Mouse (Mus musculus) neural tube, embryonic 12.5 days (tissue): ENCODE data around the gene Ganab. TPM values are rescaled to one million over a fixed set of nuclear protein-coding genes. Genes with fewer than 3 reads are reported as not detected.

Source experiments
- ATAC-seq: fragments of 200-750 bp; cut with Nextera tagmentation; 2 replicates; pipeline ENCODE4 v1.8.0; 2017; ENCODE audit warnings: low read depth, mild to moderate bottlenecking, moderate TSS enrichment, moderate library complexity; ENCODE audit not compliant: low FRiP score
- H3K27ac ChIP-seq: fragments of 300-500 bp; sonication (generic); 2 replicates; pipeline ENCODE4 v1.5.1; 2016
- H3K27me3 ChIP-seq: fragments of 300-500 bp; sonication (generic); replicated peaks from 2 replicates; pipeline ENCODE4 v1.6.1; 2016; ENCODE audit warnings: mild to moderate bottlenecking
- H3K36me3 ChIP-seq: fragments of 300-500 bp; sonication (generic); 2 replicates; pipeline ENCODE4 v1.6.1; 2016; ENCODE audit warnings: mild to moderate bottlenecking
- H3K4me1 ChIP-seq: fragments of 300-500 bp; sonication (generic); 2 replicates; pipeline ENCODE4 v1.6.1; 2016
- H3K4me2 ChIP-seq: fragments of 300-500 bp; sonication (generic); replicated peaks from 2 replicates; pipeline ENCODE4 v1.6.1; 2016; ENCODE audit warnings: mild to moderate bottlenecking
- H3K4me3 ChIP-seq: fragments of 300-500 bp; sonication (generic); 2 replicates; pipeline ENCODE4 v1.5.1; 2016
- H3K9ac ChIP-seq: fragments of 300-500 bp; sonication (generic); 2 replicates; pipeline ENCODE4 v1.6.1; 2016; ENCODE audit warnings: mild to moderate bottlenecking
- H3K9me3 ChIP-seq: fragments of 300-500 bp; sonication (generic); 2 replicates; pipeline ENCODE4 v1.6.1; 2016; ENCODE audit warnings: mild to moderate bottlenecking
- WGBS: fragments of 180-500 bp; shearing (Covaris S2); methylation state at CpG from one replicate; pipeline ENCODE4 v1.1.7; 2016; 5-methylcytosine and 5-hydroxymethylcytosine counted together
- polyA plus RNA-seq: library from polyadenylated mRNA; unstranded; fragments of >200 nt; fragmentation: Nextera tagmentation; extraction: Ambion mirVana; gene quantifications from 2 replicates; pipeline ENCODE4 v1.2.1, GENCODE M21; 2016

The Ganab gene
- polyA plus RNA-seq, 1 experiment from 2014 or later: 119 TPM

- Histone ChIP-seq H3K4me1 (peaks cover 13% of the 10 kb centered on the region), H3K27me3 (no peaks in the 10 kb centered on the region), H3K9me3 (no peaks in the 10 kb centered on the region), H3K4me2 (peak within 1 kb of the TSS; percentile 71), H3K4me3 (peak within 1 kb of the TSS; percentile 83), H3K27ac (peak within 1 kb of the TSS; percentile 75), H3K36me3 (peaks cover 22% of the 10 kb centered on the region), H3K9ac (peak within 1 kb of the TSS; percentile 81)
- WGBS: 2% methylated on average over 50 of the region's 50 CpGs
- peak; percentile 97 for ATAC-seq
Measured at GRCm38 (mm10) chr19:8920073-8920736, 22.3 kb downstream of the Ganab start, which contains the start of gene B3gat3. TSS of gene B3gat3 (plus strand) at chr19:8920374.

- peaks cover 21% of the 10 kb centered on the region for H3K36me3 ChIP-seq
- no peaks in the 10 kb centered on the region for H3K27me3 ChIP-seq
- peak overlapping the region; percentile 81 for H3K9ac ChIP-seq
- peaks cover 13% of the 10 kb centered on the region for H3K4me1 ChIP-seq
- 4% methylated on average over 6 of the region's 6 CpGs for WGBS
- no peak for ATAC-seq
- peak overlapping the region; percentile 75 for H3K27ac ChIP-seq
- peak overlapping the region; percentile 83 for H3K4me3 ChIP-seq
- H3K9me3 ChIP-seq: no peaks in the 10 kb centered on the region
- H3K4me2 ChIP-seq: peak overlapping the region; percentile 71
Measured at GRCm38 (mm10) chr19:8920836-8921291, 23.0 kb downstream of the Ganab start.

GRCm38 (mm10) chr19:8921741-8922140 lies 23.9 kb downstream of the Ganab start:
- 0 out of 2 replicates have a peak overlapping the region, but pooled peaks have one; percentile 81 for H3K9ac ChIP-seq
- H3K27ac ChIP-seq: no peak overlapping the region
- H3K4me3 ChIP-seq: 0 out of 2 replicates have a peak overlapping the region, but pooled peaks have one; percentile 3
- WGBS: 86% methylated on average over 9 of the region's 9 CpGs
- ATAC-seq: no peak
- no peaks in the 10 kb centered on the region for H3K9me3 ChIP-seq
- H3K4me1 ChIP-seq: peaks cover 13% of the 10 kb centered on the region
- H3K36me3 ChIP-seq: peaks cover 21% of the 10 kb centered on the region
- no peaks in the 10 kb centered on the region for H3K27me3 ChIP-seq
- H3K4me2 ChIP-seq: peak overlapping the region; percentile 71

GRCm38 (mm10) chr19:8926766-8927165 lies 28.9 kb downstream of the Ganab start:
- ATAC-seq: no peak
- 84% methylated on average over 2 of the region's 2 CpGs for WGBS

GRCm38 (mm10) chr19:8927891-8928525 lies 30.1 kb downstream of the Ganab start:
- peaks cover 26% of the 10 kb centered on the region for H3K36me3 ChIP-seq
- WGBS: 91% methylated on average over 12 of the region's 12 CpGs
- no peak overlapping the region for H3K4me2 ChIP-seq

More at GRCm38 (mm10) chr19:8926766-8927165, 28.9 kb downstream of the Ganab start:
- H3K9ac ChIP-seq: no peak overlapping the region
- H3K36me3 ChIP-seq: peaks cover 28% of the 10 kb centered on the region
- no peak overlapping the region for H3K4me3 ChIP-seq
- no peaks in the 10 kb centered on the region for H3K27me3 ChIP-seq
- no peaks in the 10 kb centered on the region for H3K9me3 ChIP-seq
- H3K4me2 ChIP-seq: no peak overlapping the region
- H3K4me1 ChIP-seq: peaks cover 21% of the 10 kb centered on the region
- H3K27ac ChIP-seq: no peak overlapping the region

GRCm38 (mm10) chr19:8928689-8929223 lies 30.9 kb downstream of the Ganab start:
- no peaks in the 10 kb centered on the region for H3K9me3 ChIP-seq
- H3K36me3 ChIP-seq: peaks cover 31% of the 10 kb centered on the region
- WGBS: 22% methylated on average over 16 of the region's 16 CpGs
- H3K9ac ChIP-seq: 0 out of 2 replicates have a peak overlapping the region, but pooled peaks have one; percentile 72
- peaks cover 20% of the 10 kb centered on the region for H3K4me1 ChIP-seq
- H3K4me2 ChIP-seq: peak overlapping the region; percentile 84
- H3K27me3 ChIP-seq: no peaks in the 10 kb centered on the region
- no peak overlapping the region for H3K27ac ChIP-seq
- H3K4me3 ChIP-seq: peak overlapping the region; percentile 59
- ATAC-seq: peak; percentile 31; the same call in 1 of the 2 replicates

More at GRCm38 (mm10) chr19:8927891-8928525, 30.1 kb downstream of the Ganab start:
- peaks cover 20% of the 10 kb centered on the region for H3K4me1 ChIP-seq
- no peak for ATAC-seq
- no peaks in the 10 kb centered on the region for H3K9me3 ChIP-seq
- H3K9ac ChIP-seq: no peak overlapping the region
- no peak overlapping the region for H3K4me3 ChIP-seq
- H3K27ac ChIP-seq: no peak overlapping the region
- H3K27me3 ChIP-seq: no peaks in the 10 kb centered on the region

GRCm38 (mm10) chr19:8929224-8930088 lies 31.6 kb downstream of the Ganab start, which contains the start of the genes Rom1 and Eml3:
TSS of gene Rom1 (minus strand) at chr19:8929356.
TSS of gene Eml3 (plus strand) at chr19:8929552.
- Histone ChIP-seq H3K36me3 (peaks cover 34% of the 10 kb centered on the region), H3K4me1 (peaks cover 20% of the 10 kb centered on the region), H3K27me3 (no peaks in the 10 kb centered on the region), H3K27ac (no peak within 1 kb of the TSS), H3K4me2 (peak within 1 kb of the TSS; percentile 84), H3K9ac (peak within 1 kb of the TSS; percentile 72), H3K9me3 (no peaks in the 10 kb centered on the region), H3K4me3 (peak within 1 kb of the TSS; percentile 59)
- peak; percentile 67 for ATAC-seq
- under 1% methylated on average over 70 of the region's 74 CpGs for WGBS

- peaks cover 20% of the 10 kb centered on the region for H3K4me1 ChIP-seq
- peak overlapping the region; percentile 84 for H3K4me2 ChIP-seq
- peak overlapping the region; percentile 59 for H3K4me3 ChIP-seq
- H3K36me3 ChIP-seq: peaks cover 34% of the 10 kb centered on the region
- no peaks in the 10 kb centered on the region for H3K27me3 ChIP-seq
- no peaks in the 10 kb centered on the region for H3K9me3 ChIP-seq
- ATAC-seq: peak; percentile 13; the same call in 1 of the 2 replicates
- 16% methylated on average over 11 of the region's 11 CpGs for WGBS
- H3K27ac ChIP-seq: no peak overlapping the region
- peak overlapping the region; percentile 72 for H3K9ac ChIP-seq
Measured at GRCm38 (mm10) chr19:8930117-8930516, 32.2 kb downstream of the Ganab start.

- ATAC-seq: no peak
- no peaks in the 10 kb centered on the region for H3K9me3 ChIP-seq
- H3K27me3 ChIP-seq: no peaks in the 10 kb centered on the region
- no peak overlapping the region for H3K9ac ChIP-seq
- no peak overlapping the region; the same call in 1 of the 2 replicates for H3K4me3 ChIP-seq
- no peak overlapping the region for H3K27ac ChIP-seq
- H3K4me2 ChIP-seq: peak overlapping the region; percentile 84
- peaks cover 29% of the 10 kb centered on the region for H3K36me3 ChIP-seq
- peaks cover 20% of the 10 kb centered on the region for H3K4me1 ChIP-seq
- 84% methylated on average over 7 of the region's 7 CpGs for WGBS
Measured at GRCm38 (mm10) chr19:8930771-8931170, 32.9 kb downstream of the Ganab start.

GRCm38 (mm10) chr19:8936736-8937135 lies 38.9 kb downstream of the Ganab start:
- H3K36me3 ChIP-seq: peaks cover 14% of the 10 kb centered on the region; the same call in 1 of the 2 replicates
- no peak for ATAC-seq
- no peak overlapping the region for H3K9ac ChIP-seq
- no peak overlapping the region for H3K4me2 ChIP-seq
- WGBS: 95% methylated on average over 2 of the region's 2 CpGs
- no peaks in the 10 kb centered on the region for H3K27me3 ChIP-seq
- H3K4me1 ChIP-seq: peaks cover 11% of the 10 kb centered on the region
- no peak overlapping the region for H3K27ac ChIP-seq
- no peaks in the 10 kb centered on the region for H3K9me3 ChIP-seq
- no peak overlapping the region for H3K4me3 ChIP-seq

GRCm38 (mm10) chr19:8940526-8941133 lies 42.8 kb downstream of the Ganab start:
- Histone ChIP-seq H3K9ac (no peak overlapping the region), H3K4me3 (no peak overlapping the region), H3K4me1 (peaks cover 27% of the 10 kb centered on the region), H3K4me2 (peak overlapping the region; percentile 75), H3K36me3 (peaks cover 15% of the 10 kb centered on the region), H3K27me3 (no peaks in the 10 kb centered on the region), H3K27ac (0 out of 2 replicates have a peak overlapping the region, but pooled peaks have one; percentile 96), H3K9me3 (no peaks in the 10 kb centered on the region)
- 77% methylated on average over 15 of the region's 15 CpGs for WGBS
- no peak for ATAC-seq
